Mouse (Mus musculus): ENCODE measurements around the gene Btbd35f7.
"Not testable (repeated sequence)": the region's sequence is repeated elsewhere in the genome, so short reads cannot be mapped to it uniquely, and the experiment has no call there.

Gene Btbd35f7

DNA sequence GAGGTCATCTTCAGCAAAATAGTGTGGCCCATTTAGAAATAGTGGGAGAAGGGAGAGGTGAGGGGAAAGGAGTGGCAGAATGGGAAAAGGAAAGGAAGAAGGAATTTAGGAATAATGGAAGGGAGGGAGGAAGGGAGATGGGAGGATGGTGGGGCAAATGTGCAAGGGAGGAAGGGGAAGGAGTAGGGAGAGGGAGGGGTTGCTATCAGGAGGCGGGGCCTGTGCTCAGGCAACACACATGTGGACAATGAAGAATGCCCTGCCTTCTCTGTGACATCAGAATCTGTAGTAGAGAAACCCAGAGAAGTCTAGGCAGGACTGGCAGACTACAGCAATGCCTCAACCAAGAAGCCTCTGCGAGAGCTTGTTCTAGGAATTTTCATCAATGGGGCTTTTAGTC, at the start of gene Btbd35f7:
Gene Btbd35f7 (plus strand): TSS at position 301 of the 400 bp plus-strand sequence.
- not testable (repeated sequence) for DNase-seq (ENCODE audit: low read depth, low spot score)

All from CD4-positive helper T cell, adult 2 months (primary cell).